Mouse (Mus musculus) Patski (cell line): ENCODE measurements around the gene Cntn5. TPM values are rescaled to one million over a fixed set of nuclear protein-coding genes. Genes with fewer than 3 reads are reported as not detected.

Experiments
- ATAC-seq: fragments of 100-300 bp; one replicate; pipeline ENCODE4 v1.8.0; 2021
- CTCF ChIA-PET: fragments of 350-600 bp; sonication (Branson Sonifier 250); formaldehyde crosslinking; loops from one replicate; lab custom pipeline; 2022; ENCODE audit warnings: inconsistent platforms; lab: Charles Lee
- POLR2A ChIA-PET: fragments of 350-600 bp; sonication (Branson Sonifier 250); formaldehyde crosslinking; loops from one replicate; lab custom pipeline; 2022; ENCODE audit warnings: antibody characterized with exemption, inconsistent platforms; lab: Charles Lee
- DNase-seq: peaks from one replicate; pipeline ENCODE4 v3.0.0-alpha.2; 2011; ENCODE audit warnings: low read depth, low spot score
- H3K27me3 ChIP-seq: fragments of 371-371 bp; one replicate; pipeline ENCODE4 v1.5.1; 2021
- CTCF ChIP-seq: fragments of 100-300 bp; IDR thresholded peaks from one replicate; pipeline ENCODE4 v1.5.1; 2021
- in situ Hi-C: fragments of 300-500 bp; cut with MboI; formaldehyde crosslinking; loops from 3 replicates; pipeline ENCODE4 v1.11.1; 2018; ENCODE audit warnings: low pct_unique_long_range_greater_than_20kb, mixed read lengths
- polyA plus RNA-seq: library from polyadenylated mRNA; unstranded; gene quantifications from one replicate; pipeline ENCODE4 v1.2.3, GENCODE M21; 2021

Gene Cntn5
- polyA plus RNA-seq, 1 experiment from 2014 or later = not detected

GRCm38 (mm10) chr9:9937444-9938436, 966.8 kb downstream of the Cntn5 start:
- ChIA-PET POLR2A (no interaction called here), CTCF (no interaction called here)
- no peak for TF ChIP-seq CTCF
- ATAC-seq (no peak), DNase-seq (no peak)
- in situ Hi-C loops = no loop called here
- no peaks in the 10 kb centered on the region for H3K27me3 ChIP-seq

GRCm38 (mm10) chr9:9920580-9920979, 984.0 kb downstream of the Cntn5 start:
- in situ Hi-C loops = no loop called here
- TF ChIP-seq CTCF = no peak
- H3K27me3 ChIP-seq = no peaks in the 10 kb centered on the region
- POLR2A ChIA-PET = no interaction called here
- ATAC-seq = no peak
- CTCF ChIA-PET = no interaction called here
- no peak for DNase-seq

- H3K27me3 ChIP-seq = no peaks in the 10 kb centered on the region
- no peak for TF ChIP-seq CTCF
- CTCF ChIA-PET = no interaction called here
- in situ Hi-C loops = no loop called here
- ATAC-seq = no peak
- POLR2A ChIA-PET = no interaction called here
- no peak for DNase-seq
Observed at GRCm38 (mm10) chr9:9899070-9899469, 1005.5 kb downstream of the Cntn5 start.

- DNase-seq (no peak), ATAC-seq (no peak)
- no peaks in the 10 kb centered on the region for H3K27me3 ChIP-seq
- CTCF ChIA-PET = no interaction called here
- in situ Hi-C loops = no loop called here
- TF ChIP-seq CTCF = no peak
- POLR2A ChIA-PET = no interaction called here
Observed at GRCm38 (mm10) chr9:9886210-9886609, 1018.4 kb downstream of the Cntn5 start.

GRCm38 (mm10) chr9:9882779-9883383, 1021.7 kb downstream of the Cntn5 start:
- no peak for TF ChIP-seq CTCF
- ChIA-PET POLR2A (interaction anchor here (0.6 kb wide), 1 partner anchor 133 kb away, joined by 3 read pairs; no protein-coding TSS in a partner anchor), CTCF (no interaction called here)
- H3K27me3 ChIP-seq = no peaks in the 10 kb centered on the region
- DNase-seq (no peak), ATAC-seq (no peak)
- in situ Hi-C loops = no loop called here

GRCm38 (mm10) chr9:9872112-9873035, 1032.2 kb downstream of the Cntn5 start:
- no peak for DNase-seq
- no peak for TF ChIP-seq CTCF
- no peak for ATAC-seq
- CTCF ChIA-PET = no interaction called here
- in situ Hi-C loops = no loop called here
- H3K27me3 ChIP-seq = no peaks in the 10 kb centered on the region
- POLR2A ChIA-PET = no interaction called here

GRCm38 (mm10) chr9:9860631-9861030, 1043.9 kb downstream of the Cntn5 start:
- ATAC-seq (no peak), DNase-seq (no peak)
- CTCF ChIA-PET = no interaction called here
- H3K27me3 ChIP-seq = no peaks in the 10 kb centered on the region
- in situ Hi-C loops = no loop called here
- POLR2A ChIA-PET = no interaction called here
- TF ChIP-seq CTCF = no peak

- CTCF ChIA-PET = no interaction called here
- in situ Hi-C loops = no loop called here
Observed at GRCm38 (mm10) chr9:9859323-9859722, 1045.3 kb downstream of the Cntn5 start.

GRCm38 (mm10) chr9:9854791-9855190, 1049.8 kb downstream of the Cntn5 start:
- CTCF ChIA-PET = no interaction called here
- in situ Hi-C loops = no loop called here
- ATAC-seq (no peak), DNase-seq (no peak)
- POLR2A ChIA-PET = no interaction called here
- H3K27me3 ChIP-seq = no peaks in the 10 kb centered on the region
- TF ChIP-seq CTCF = no peak

More at GRCm38 (mm10) chr9:9859323-9859722, 1045.3 kb downstream of the Cntn5 start:
- ATAC-seq (no peak), DNase-seq (no peak)
- POLR2A ChIA-PET = no interaction called here
- TF ChIP-seq CTCF = no peak
- H3K27me3 ChIP-seq = no peaks in the 10 kb centered on the region

- DNase-seq (no peak), ATAC-seq (no peak)
- no peak for TF ChIP-seq CTCF
- ChIA-PET POLR2A (no interaction called here), CTCF (no interaction called here)
- no peaks in the 10 kb centered on the region for H3K27me3 ChIP-seq
- in situ Hi-C loops = no loop called here
Observed at GRCm38 (mm10) chr9:9830231-9830630, 1074.3 kb downstream of the Cntn5 start.
